8 mouse cellular contexts compared by ENCODE assay signal in genomic region chr10:41490518-41490873, GRCm38 (mm10). TPM values are rescaled to one million over a fixed set of nuclear protein-coding genes. Genes with fewer than 3 reads are reported as not detected.
A peak's percentile ranks its signal among the peaks of the same experiment; 100 is the strongest.
DNase-seq lines count a peak whose midpoint lies in the region; ATAC-seq lines count a peak whose summit lies in the region.

No protein-coding gene starts in this region.

- H3K36me3 ChIP-seq in erythroblast, embryonic 14.5 days (ENCODE audit: control insufficient read depth) = peaks cover 15% of the 10 kb centered on the region; the same call in 1 of the 2 replicates
- H3K36me3 ChIP-seq in neural tube, embryonic 11.5 days (ENCODE audit: control insufficient read depth, insufficient read depth, low read length) = peaks cover 10% of the 10 kb centered on the region; the same call in 1 of the 2 replicates
- H3K36me3 ChIP-seq in limb, embryonic 15.5 days = peaks cover 27% of the 10 kb centered on the region
- no peaks in the 10 kb centered on the region for H3K36me3 ChIP-seq in stomach, embryonic 16.5 days (ENCODE audit: control insufficient read depth, insufficient read depth, low read length)

- peak overlapping the region; percentile 98 for H3K4me2 ChIP-seq in neural tube, embryonic 11.5 days (ENCODE audit: low read depth)
- peak overlapping the region; percentile 100 for H3K4me2 ChIP-seq in limb, embryonic 15.5 days
- H3K4me2 ChIP-seq in stomach, embryonic 16.5 days (ENCODE audit: low read depth, low read length) = peak overlapping the region; percentile 100

- DNase-seq in neural tube, embryonic 11.5 days (ENCODE audit: low spot score) = no peak
- DNase-seq in neural tube, embryonic 10.5 days (ENCODE audit: extremely low spot score, low spot score) = no peak
- DNase-seq in thymus, postnatal 0 days (ENCODE audit: low spot score) = no peak

- ATAC-seq in erythroblast, adult 5-6 weeks (replicated peaks; ENCODE audit: low FRiP score, poor library complexity, severe bottlenecking) = no peak
- peak; percentile 61 for ATAC-seq in neural tube, embryonic 11.5 days (ENCODE audit: insufficient read depth, low FRiP score, low TSS enrichment)
- ATAC-seq in limb, embryonic 15.5 days (ENCODE audit: insufficient number of reproducible peaks, low FRiP score, low TSS enrichment, low read depth) = no peak; the same call in 1 of the 2 replicates
- ATAC-seq in stomach, embryonic 16.5 days (ENCODE audit: insufficient read depth, low FRiP score) = no peak
- ATAC-seq in inflammation-experienced regulatory T-cells, adult 6 months = no peak

- H3K9me3 ChIP-seq in erythroblast, embryonic 14.5 days (ENCODE audit: control insufficient read depth, low read length) = no peaks in the 10 kb centered on the region
- H3K9me3 ChIP-seq in neural tube, embryonic 11.5 days (ENCODE audit: control insufficient read depth, low read length) = no peaks in the 10 kb centered on the region
- no peaks in the 10 kb centered on the region for H3K9me3 ChIP-seq in limb, embryonic 15.5 days
- H3K9me3 ChIP-seq in stomach, embryonic 16.5 days (replicated peaks; ENCODE audit: control insufficient read depth, low read length) = no peaks in the 10 kb centered on the region

- H3K27me3 ChIP-seq in erythroblast, embryonic 14.5 days (ENCODE audit: control insufficient read depth) = peaks cover 39% of the 10 kb centered on the region
- H3K27me3 ChIP-seq in neural tube, embryonic 11.5 days (ENCODE audit: control insufficient read depth, insufficient read depth, low read length) = no peaks in the 10 kb centered on the region
- no peaks in the 10 kb centered on the region for H3K27me3 ChIP-seq in limb, embryonic 15.5 days
- no peaks in the 10 kb centered on the region for H3K27me3 ChIP-seq in stomach, embryonic 16.5 days (ENCODE audit: control insufficient read depth, insufficient read depth, low read length)

- peak overlapping the region; percentile 62 for H3K9ac ChIP-seq in neural tube, embryonic 11.5 days (ENCODE audit: low read length)
- peak overlapping the region; percentile 50 for H3K9ac ChIP-seq in limb, embryonic 15.5 days
- H3K9ac ChIP-seq in stomach, embryonic 16.5 days (ENCODE audit: low read length) = peak overlapping the region; percentile 85

- peak overlapping the region; percentile 65 for H3K4me3 ChIP-seq in erythroblast, embryonic 14.5 days (replicated peaks)
- H3K4me3 ChIP-seq in neural tube, embryonic 11.5 days (ENCODE audit: low read depth, low read length) = peak overlapping the region; percentile 59
- H3K4me3 ChIP-seq in limb, embryonic 15.5 days = peak overlapping the region; percentile 68
- H3K4me3 ChIP-seq in stomach, embryonic 16.5 days (replicated peaks; ENCODE audit: low read length) = peak overlapping the region; percentile 79

- under 1% methylated on average over 29 of the region's 29 CpGs for WGBS in neural tube, embryonic 11.5 days
- under 1% methylated on average over 29 of the region's 29 CpGs for WGBS in limb, embryonic 15.5 days
- WGBS in stomach, embryonic 16.5 days = under 1% methylated on average over 29 of the region's 29 CpGs

- no peak overlapping the region for H3K27ac ChIP-seq in neural tube, embryonic 11.5 days (ENCODE audit: low read depth, low read length)
- no peak overlapping the region for H3K27ac ChIP-seq in limb, embryonic 15.5 days
- H3K27ac ChIP-seq in stomach, embryonic 16.5 days (ENCODE audit: low read length) = no peak overlapping the region

- H3K4me1 ChIP-seq in erythroblast, embryonic 14.5 days (ENCODE audit: control insufficient read depth) = peaks cover 20% of the 10 kb centered on the region
- peaks cover 11% of the 10 kb centered on the region for H3K4me1 ChIP-seq in neural tube, embryonic 11.5 days (ENCODE audit: control insufficient read depth, insufficient read depth, low read length)
- peaks cover 27% of the 10 kb centered on the region for H3K4me1 ChIP-seq in limb, embryonic 15.5 days
- H3K4me1 ChIP-seq in stomach, embryonic 16.5 days (ENCODE audit: control insufficient read depth, insufficient read depth, low read length) = peaks cover 17% of the 10 kb centered on the region

RNA-seq across cellular contexts. Expression of gene Ppil6, which starts 0.3 kb away (rescaled TPM):
- not detected in 2 replicates for polyA plus RNA-seq in erythroblast, embryonic 14.5 days (2012)
- not detected in 2 replicates for total RNA-seq in erythroblast, adult 5-6 weeks (2015; ENCODE audit: low replicate concordance)
- not detected in 2 replicates for total RNA-seq in erythroblast, adult 5-6 weeks (2017; ENCODE audit: low replicate concordance)
- polyA plus RNA-seq in neural tube, embryonic 11.5 days (2014; fragmentation: Nextera tagmentation; extraction: Ambion mirVana) = 0.38 and 0.58 TPM in 2 replicates
- 0.18 and 0.82 TPM in 2 replicates for polyA plus RNA-seq in limb, embryonic 15.5 days (2015; fragmentation: Nextera tagmentation; extraction: Ambion mirVana)
- 1.1 and 1.6 TPM in 2 replicates for polyA plus RNA-seq in stomach, embryonic 16.5 days (2015; fragmentation: Nextera tagmentation; extraction: Ambion mirVana)
- not detected for polyA plus RNA-seq in inflammation-experienced regulatory T-cells, adult 6 months (2017; shearing (Covaris generic))
- polyA plus RNA-seq in thymus, postnatal 0 days (2015; fragmentation: Nextera tagmentation; extraction: Ambion mirVana) = 1.2 and 1.4 TPM in 2 replicates

RNA-seq across cellular contexts. Expression of gene Smpd2, which starts 0.3 kb away (rescaled TPM):
- polyA plus RNA-seq in erythroblast, embryonic 14.5 days (2012) = 0.05 and 0.06 TPM in 2 replicates
- total RNA-seq in erythroblast, adult 5-6 weeks (2015; ENCODE audit: low replicate concordance) = 2.1 and 2.5 TPM in 2 replicates
- 0.85 and 1.5 TPM in 2 replicates for total RNA-seq in erythroblast, adult 5-6 weeks (2017; ENCODE audit: low replicate concordance)
- polyA plus RNA-seq in neural tube, embryonic 11.5 days (2014; fragmentation: Nextera tagmentation; extraction: Ambion mirVana) = 47.3 and 49.1 TPM in 2 replicates
- polyA plus RNA-seq in limb, embryonic 15.5 days (2015; fragmentation: Nextera tagmentation; extraction: Ambion mirVana) = 51.4 and 56.2 TPM in 2 replicates
- 55.9 and 58.8 TPM in 2 replicates for polyA plus RNA-seq in stomach, embryonic 16.5 days (2015; fragmentation: Nextera tagmentation; extraction: Ambion mirVana)
- polyA plus RNA-seq in inflammation-experienced regulatory T-cells, adult 6 months (2017; shearing (Covaris generic)) = 10 to 100 TPM; 19.3 to 29.5 (median 27.7) TPM
- polyA plus RNA-seq in thymus, postnatal 0 days (2015; fragmentation: Nextera tagmentation; extraction: Ambion mirVana) = 53.7 and 57.5 TPM in 2 replicates

RNA-seq across cellular contexts. Expression of gene Mical1, which starts 14.4 kb away (rescaled TPM):
- 0.10 and 0.16 TPM in 2 replicates for polyA plus RNA-seq in erythroblast, embryonic 14.5 days (2012)
- total RNA-seq in erythroblast, adult 5-6 weeks (2015; ENCODE audit: low replicate concordance) = 4.6 and 8.8 TPM in 2 replicates
- total RNA-seq in erythroblast, adult 5-6 weeks (2017; ENCODE audit: low replicate concordance) = 6.8 and 8.9 TPM in 2 replicates
- polyA plus RNA-seq in neural tube, embryonic 11.5 days (2014; fragmentation: Nextera tagmentation; extraction: Ambion mirVana) = 31.1 and 34.9 TPM in 2 replicates
- 36.0 and 40.8 TPM in 2 replicates for polyA plus RNA-seq in limb, embryonic 15.5 days (2015; fragmentation: Nextera tagmentation; extraction: Ambion mirVana)
- polyA plus RNA-seq in stomach, embryonic 16.5 days (2015; fragmentation: Nextera tagmentation; extraction: Ambion mirVana) = 35.7 and 36.5 TPM in 2 replicates
- polyA plus RNA-seq in inflammation-experienced regulatory T-cells, adult 6 months (2017; shearing (Covaris generic)) = 100 to 1,000 TPM in 2 of 3 experiments, 10 to 100 TPM in 1; 84.9 to 115 (median 101) TPM
- 72.9 and 82.9 TPM in 2 replicates for polyA plus RNA-seq in thymus, postnatal 0 days (2015; fragmentation: Nextera tagmentation; extraction: Ambion mirVana)

RNA-seq across cellular contexts. Expression of gene Cd164, which starts 28.7 kb away (rescaled TPM):
- 5.0 and 5.5 TPM in 2 replicates for polyA plus RNA-seq in erythroblast, embryonic 14.5 days (2012)
- total RNA-seq in erythroblast, adult 5-6 weeks (2015; ENCODE audit: low replicate concordance) = 57.6 and 59.8 TPM in 2 replicates
- 50.2 and 53.9 TPM in 2 replicates for total RNA-seq in erythroblast, adult 5-6 weeks (2017; ENCODE audit: low replicate concordance)
- 126 and 133 TPM in 2 replicates for polyA plus RNA-seq in neural tube, embryonic 11.5 days (2014; fragmentation: Nextera tagmentation; extraction: Ambion mirVana)
- 180 and 186 TPM in 2 replicates for polyA plus RNA-seq in limb, embryonic 15.5 days (2015; fragmentation: Nextera tagmentation; extraction: Ambion mirVana)
- polyA plus RNA-seq in stomach, embryonic 16.5 days (2015; fragmentation: Nextera tagmentation; extraction: Ambion mirVana) = 173 and 181 TPM in 2 replicates
- polyA plus RNA-seq in inflammation-experienced regulatory T-cells, adult 6 months (2017; shearing (Covaris generic)) = 100 to 1,000 TPM; 202 to 255 (median 243) TPM
- 259 TPM in 2 replicates for polyA plus RNA-seq in thymus, postnatal 0 days (2015; fragmentation: Nextera tagmentation; extraction: Ambion mirVana)

RNA-seq across cellular contexts. Expression of gene Zbtb24, which starts 40.3 kb away (rescaled TPM):
- 0.45 and 0.48 TPM in 2 replicates for polyA plus RNA-seq in erythroblast, embryonic 14.5 days (2012)
- total RNA-seq in erythroblast, adult 5-6 weeks (2015; ENCODE audit: low replicate concordance) = 2.9 and 6.9 TPM in 2 replicates
- total RNA-seq in erythroblast, adult 5-6 weeks (2017; ENCODE audit: low replicate concordance) = 8.5 and 9.2 TPM in 2 replicates
- 17.9 and 20.1 TPM in 2 replicates for polyA plus RNA-seq in neural tube, embryonic 11.5 days (2014; fragmentation: Nextera tagmentation; extraction: Ambion mirVana)
- 18.4 and 19.2 TPM in 2 replicates for polyA plus RNA-seq in limb, embryonic 15.5 days (2015; fragmentation: Nextera tagmentation; extraction: Ambion mirVana)
- polyA plus RNA-seq in stomach, embryonic 16.5 days (2015; fragmentation: Nextera tagmentation; extraction: Ambion mirVana) = 16.2 TPM in 2 replicates
- polyA plus RNA-seq in inflammation-experienced regulatory T-cells, adult 6 months (2017; shearing (Covaris generic)) = 10 to 100 TPM; 21.3 to 33.2 (median 29.7) TPM
- polyA plus RNA-seq in thymus, postnatal 0 days (2015; fragmentation: Nextera tagmentation; extraction: Ambion mirVana) = 23.3 and 23.8 TPM in 2 replicates

Comparison
In these comparisons a context has a peak if more than half of its experiments do, and no peak if none do; other contexts are left out.
1. RNA of gene Smpd2, which starts 0.3 kb away (polyA plus RNA-seq): 55.9 to 58.8 TPM in stomach, embryonic 16.5 days, 53.7 to 57.5 TPM in thymus, postnatal 0 days, 51.4 to 56.2 TPM in limb, embryonic 15.5 days, 47.3 to 49.1 TPM in neural tube, embryonic 11.5 days and 19.3 to 29.5 TPM in inflammation-experienced regulatory T-cells, adult 6 months; 0.05 to 0.06 TPM in erythroblast, embryonic 14.5 days; every median in the first group is over 10 times any median in the second.
2. RNA of gene Mical1, which starts 14.4 kb away (polyA plus RNA-seq): 84.9 to 115 TPM in inflammation-experienced regulatory T-cells, adult 6 months, 72.9 to 82.9 TPM in thymus, postnatal 0 days, 36.0 to 40.8 TPM in limb, embryonic 15.5 days, 35.7 to 36.5 TPM in stomach, embryonic 16.5 days and 31.1 to 34.9 TPM in neural tube, embryonic 11.5 days; 0.10 to 0.16 TPM in erythroblast, embryonic 14.5 days; every median in the first group is over 10 times any median in the second.
3. Peak in every context shown above with its lines, with median percentiles within 50 percentile points of each other: H3K4me3 ChIP-seq, H3K4me2 ChIP-seq and H3K9ac ChIP-seq.